Mouse (Mus musculus): ENCODE measurements around the gene Tram1l1.
"Not testable (repeated sequence)": the region's sequence is repeated elsewhere in the genome, so short reads cannot be mapped to it uniquely, and the experiment has no call there.

The Tram1l1 gene

DNA sequence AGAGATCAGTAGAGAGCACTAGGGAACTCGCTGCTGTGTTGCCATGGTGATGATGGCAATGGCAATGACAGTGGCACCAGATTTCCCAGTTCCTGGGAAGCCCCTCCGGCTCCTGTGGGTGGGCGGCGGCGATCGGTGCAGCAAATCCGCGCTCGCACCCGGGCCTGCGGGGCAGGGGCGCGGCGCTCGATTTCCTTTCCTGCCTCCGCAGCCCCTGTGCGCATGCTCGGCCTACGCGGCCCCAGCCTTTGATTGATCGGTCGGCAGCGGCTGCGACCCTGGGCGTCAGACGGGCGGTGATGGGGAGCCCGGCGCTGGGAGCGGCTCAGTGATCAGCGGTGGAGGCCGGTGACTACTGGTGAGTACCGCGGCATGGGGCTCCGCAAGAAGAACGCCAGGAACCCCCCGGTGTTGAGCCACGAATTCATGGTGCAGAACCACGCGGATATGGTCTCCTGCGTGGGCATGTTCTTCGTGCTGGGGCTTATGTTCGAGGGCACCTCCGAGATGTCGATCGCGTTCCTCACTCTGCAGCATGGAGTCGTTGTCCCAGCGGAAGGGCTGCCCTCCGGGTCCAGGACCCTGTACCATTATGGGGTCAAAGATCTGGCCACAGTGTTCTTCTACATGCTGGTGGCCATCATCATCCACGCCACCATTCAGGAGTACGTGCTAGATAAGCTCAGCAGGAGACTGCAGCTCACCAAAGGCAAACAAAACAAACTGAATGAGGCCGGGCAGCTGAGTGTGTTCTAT, at the start of gene Tram1l1:
Gene Tram1l1, plus strand, starts transcription at position 35 of the 756 bp plus-strand sequence.
- no peak for DNase-seq (ENCODE audit: low read depth in 1 of 2, low spot score in 2 of 2)

DNA sequence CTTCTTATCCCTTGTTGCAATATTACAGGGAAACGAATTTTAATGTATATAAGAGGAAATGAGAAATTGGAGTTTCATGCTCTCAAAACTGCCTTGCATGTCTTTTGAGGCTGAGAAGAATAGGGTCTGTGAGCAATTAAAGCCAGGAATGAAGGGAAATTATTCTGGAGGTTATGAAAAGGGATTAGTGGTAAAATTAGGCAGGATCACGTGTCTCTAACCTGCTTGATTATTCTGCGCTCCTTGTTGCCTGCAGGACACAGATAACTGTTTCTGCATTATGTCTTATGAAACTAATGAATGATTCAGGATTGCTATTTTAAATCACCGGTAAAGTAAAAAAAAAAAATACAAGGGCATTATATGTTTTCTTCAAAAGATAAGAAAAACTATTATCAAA, 49.4 kb upstream of the Tram1l1 start:
- DNase-seq (ENCODE audit: low read depth in 1 of 2, low spot score in 2 of 2) = no peak

DNA sequence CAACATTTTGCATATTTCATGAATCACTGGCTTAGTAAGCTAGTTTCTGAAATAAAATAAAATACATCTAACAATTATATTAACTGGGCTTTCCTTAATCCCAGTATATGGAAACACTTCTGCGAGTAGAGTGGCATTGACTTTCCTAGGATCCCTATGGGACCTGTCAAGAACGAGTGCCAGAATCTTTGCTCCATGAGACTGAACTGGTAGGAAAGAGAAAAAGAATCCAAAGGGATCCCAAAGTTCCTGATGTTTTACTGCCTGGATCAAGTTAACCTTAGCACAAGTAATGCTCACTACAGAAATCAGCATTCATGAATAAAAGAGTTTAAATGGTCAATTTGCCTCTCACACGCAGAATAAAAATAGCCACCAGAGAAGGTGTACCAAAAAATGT, 49.0 kb upstream of the Tram1l1 start:
- no peak for DNase-seq (ENCODE audit: low read depth in 1 of 2, low spot score in 2 of 2)

DNA sequence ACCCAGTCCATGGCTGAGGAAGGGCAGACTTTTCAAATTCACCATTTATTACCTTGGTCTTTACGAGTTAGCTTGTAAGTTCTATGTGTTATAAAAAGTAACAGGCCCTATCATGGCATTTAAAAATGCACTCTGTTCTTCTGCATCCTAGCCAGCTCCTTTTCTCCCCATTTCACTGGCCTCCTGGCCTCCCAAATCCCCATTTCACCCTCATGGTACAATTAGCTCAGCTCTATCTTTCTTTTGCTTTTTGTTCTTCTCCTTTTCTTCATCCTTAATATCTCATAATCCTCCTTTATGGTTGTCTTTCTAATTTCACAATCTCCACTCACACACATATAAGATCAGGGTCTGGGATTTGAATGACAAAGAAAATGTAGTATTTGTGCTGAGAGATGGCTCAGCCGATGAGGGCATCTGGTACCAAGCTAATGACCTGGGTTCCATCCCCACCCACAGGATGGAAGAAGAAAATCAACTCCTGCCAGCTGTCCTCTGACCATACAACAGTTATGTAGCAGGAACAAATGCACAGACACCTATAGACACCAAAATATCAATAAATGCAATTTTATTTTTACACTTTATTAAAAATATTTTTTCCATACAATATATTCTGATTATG, 48.1 kb upstream of the Tram1l1 start:
- no peak for DNase-seq (ENCODE audit: low read depth in 1 of 2, low spot score in 2 of 2)

DNA sequence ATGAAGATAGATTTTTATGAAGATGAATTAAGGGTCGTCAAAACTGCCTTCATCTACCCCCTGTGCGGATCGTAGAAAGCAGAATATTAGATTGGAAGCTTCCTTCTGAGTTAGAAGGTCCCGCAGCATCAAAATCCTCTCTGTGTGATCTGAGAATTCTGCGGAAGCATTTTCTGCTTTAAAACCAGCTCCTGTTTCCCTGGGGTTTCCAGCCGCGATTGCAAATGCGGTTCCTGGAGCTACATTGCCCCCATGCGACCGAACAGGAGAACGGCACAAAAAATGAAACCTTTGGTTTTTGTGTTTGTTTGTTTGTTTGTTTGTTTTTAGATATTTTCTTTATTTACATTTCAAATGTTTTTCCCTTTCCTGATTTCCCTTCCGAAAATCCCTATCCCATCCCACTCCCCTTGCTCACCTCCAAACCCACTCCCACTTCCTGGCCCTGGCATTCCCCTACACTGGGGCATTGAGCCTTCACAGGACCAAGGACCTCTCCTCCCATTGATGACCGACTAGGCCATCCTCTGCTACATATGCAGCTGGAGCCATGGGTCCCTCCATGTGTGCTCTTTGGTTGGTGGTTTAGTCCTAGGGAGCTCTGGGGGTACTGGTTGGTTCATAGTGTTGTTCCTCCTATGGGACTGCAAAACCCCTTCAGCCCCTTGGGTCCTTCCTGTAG, 45.6 kb upstream of the Tram1l1 start:
- DNase-seq (ENCODE audit: low read depth in 1 of 2, low spot score in 2 of 2) = not testable (repeated sequence)

DNA sequence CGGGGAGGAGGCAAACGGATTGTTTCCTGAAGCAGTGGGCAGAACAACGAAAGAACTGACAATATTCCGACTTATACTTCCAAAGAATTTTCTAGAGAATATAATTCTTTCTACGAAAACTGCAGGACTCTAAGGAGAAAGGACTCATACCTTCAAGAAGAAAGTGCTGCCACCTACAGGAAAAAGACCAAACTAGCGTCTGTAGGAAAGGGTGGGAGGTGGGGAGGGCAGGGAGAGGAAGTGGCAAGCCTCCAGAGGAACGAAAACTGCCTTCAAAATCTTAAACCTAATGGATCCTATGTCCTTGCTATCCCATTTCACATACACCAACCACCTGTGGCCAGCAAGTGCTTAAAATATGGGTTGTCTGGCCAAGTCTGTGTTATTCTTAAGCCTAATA, 31.7 kb upstream of the Tram1l1 start:
- not testable (repeated sequence) for DNase-seq (ENCODE audit: low read depth in 1 of 2, low spot score in 2 of 2)

DNA sequence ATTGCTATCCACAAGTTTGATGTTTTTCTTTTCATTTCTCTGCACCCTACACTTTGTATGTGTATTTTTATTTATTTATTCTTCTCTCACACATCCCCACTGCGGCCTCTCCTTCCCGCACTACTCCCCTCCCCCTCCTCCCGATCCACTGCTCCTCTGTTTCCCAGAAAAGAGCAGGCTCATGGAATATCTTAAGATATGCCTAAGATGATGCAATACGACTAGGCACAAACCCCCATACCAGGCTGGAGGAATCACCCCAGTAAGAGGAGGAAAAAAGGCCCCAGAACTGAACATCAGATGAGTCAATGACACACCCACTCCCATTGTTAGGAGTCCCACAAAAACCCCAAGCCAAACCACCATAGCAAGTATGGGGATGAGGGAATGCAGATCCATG, 1.4 kb upstream of the Tram1l1 start:
- DNase-seq (ENCODE audit: low read depth in 1 of 2, low spot score in 2 of 2) = no peak

DNA sequence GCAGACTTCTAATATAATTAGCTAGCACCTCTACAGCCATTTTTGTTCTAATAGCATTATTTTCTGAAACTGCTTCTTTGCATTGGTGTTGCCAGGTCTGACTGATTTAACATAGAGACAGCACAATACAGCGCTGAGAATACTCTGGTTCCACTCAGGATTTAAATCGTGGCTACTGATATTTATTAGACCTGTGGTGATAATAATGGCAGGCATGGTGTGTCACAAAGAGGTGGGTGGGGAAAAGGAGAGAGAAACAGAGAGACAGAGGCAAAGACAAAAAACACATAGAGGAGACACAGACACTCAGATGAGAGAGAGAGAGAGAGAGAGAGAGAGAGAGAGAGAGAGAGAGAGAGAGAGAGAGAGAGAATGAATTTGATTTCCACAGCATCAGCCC, 257 bp upstream of the Tram1l1 start:
- DNase-seq (ENCODE audit: low read depth in 1 of 2, low spot score in 2 of 2) = no peak

DNA sequence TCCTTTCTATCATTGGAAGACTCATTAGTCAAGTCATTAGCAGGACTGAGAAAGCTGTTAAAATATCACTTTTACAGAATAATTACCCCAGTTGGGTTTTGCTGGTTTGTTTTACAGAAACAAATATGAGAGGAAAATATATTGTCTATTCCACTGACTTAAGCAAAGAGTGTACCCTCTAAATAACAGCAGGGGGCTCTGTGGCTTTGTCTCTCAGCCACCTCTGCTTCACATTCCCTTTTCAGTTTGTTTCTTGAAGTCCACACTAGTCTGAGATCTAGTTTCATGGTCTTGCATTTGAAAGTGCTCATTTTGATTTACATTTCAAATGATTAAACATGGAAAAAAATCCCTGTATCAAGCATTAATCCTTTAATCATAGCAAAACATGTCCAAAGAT, 25.8 kb downstream of the Tram1l1 start:
- no peak for DNase-seq (ENCODE audit: low read depth in 1 of 2, low spot score in 2 of 2)

DNA sequence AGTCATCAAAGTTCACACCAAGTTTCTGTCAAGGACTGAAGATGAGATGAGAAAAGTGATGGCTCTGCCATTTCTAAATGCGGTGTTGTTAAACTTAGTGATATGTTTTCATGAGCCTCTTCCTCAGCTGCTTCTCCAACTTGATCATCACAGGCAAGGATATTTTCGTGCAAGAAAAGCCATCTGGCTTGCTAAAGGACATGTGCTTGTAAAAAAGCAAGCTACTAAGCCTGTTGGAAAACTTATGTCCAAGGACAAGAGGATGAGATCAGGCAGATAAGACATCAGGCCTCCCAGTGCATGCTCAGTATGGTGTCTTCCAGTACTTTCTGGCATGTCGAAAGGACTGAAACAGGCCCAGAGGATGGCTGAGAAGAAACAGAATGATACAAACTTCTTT, 36.9 kb downstream of the Tram1l1 start:
- DNase-seq (ENCODE audit: low read depth in 1 of 2, low spot score in 2 of 2) = no peak

DNA sequence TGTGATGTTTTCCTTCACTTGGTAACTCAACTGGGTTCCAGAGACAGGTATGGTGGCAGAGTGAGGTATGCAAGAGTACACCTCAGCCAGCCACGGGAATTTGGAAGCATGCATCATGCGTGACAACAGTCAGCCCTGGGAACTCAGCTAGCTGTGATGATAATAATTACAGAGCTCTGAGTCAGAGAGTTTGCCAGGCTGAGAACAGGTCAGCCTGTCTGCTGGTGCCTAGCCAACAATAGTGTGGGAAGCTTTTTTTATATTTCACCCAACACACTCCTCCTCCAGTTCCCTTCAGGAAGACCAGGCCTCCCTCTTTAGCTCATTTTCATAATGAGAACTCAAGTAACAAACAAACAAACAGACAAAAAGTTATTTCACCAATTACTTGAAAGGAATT, 51.4 kb downstream of the Tram1l1 start:
- no peak for DNase-seq (ENCODE audit: low read depth in 1 of 2, low spot score in 2 of 2)

All from monocyte, adult 2 months (primary cell).